Mouse (Mus musculus) embryonic fibroblast, embryonic 13.5 days (primary cell): ENCODE data around the gene Shc1. TPM values are rescaled to one million over a fixed set of nuclear protein-coding genes. Genes with fewer than 3 reads are reported as not detected.
"Not testable (repeated sequence)": the region's sequence is repeated elsewhere in the genome, so short reads cannot be mapped to it uniquely, and the experiment has no call there.

Source experiments
- H3K27ac ChIP-seq: 2 replicates; pipeline ENCODE4 v1.5.1; 2012; ENCODE audit warnings: low read length, control low read depth, inconsistent platforms; ENCODE audit not compliant: insufficient read depth
- H3K4me1 ChIP-seq: 2 replicates; pipeline ENCODE4 v1.6.1; 2011; ENCODE audit warnings: low read length; ENCODE audit not compliant: control insufficient read depth, insufficient read depth
- H3K4me3 ChIP-seq: 2 replicates; pipeline ENCODE4 v1.5.1; 2011; ENCODE audit warnings: mild to moderate bottlenecking, control low read depth, low read length; ENCODE audit not compliant: insufficient read depth
- CTCF ChIP-seq: IDR thresholded peaks from 2 replicates; pipeline ENCODE4 v1.5.1; 2011; ENCODE audit warnings: mild to moderate bottlenecking, control low read depth, low read length, moderate library complexity, borderline replicate concordance; ENCODE audit not compliant: insufficient read depth
- POLR2A ChIP-seq: IDR thresholded peaks from 2 replicates; pipeline ENCODE4 v1.6.1; 2011; ENCODE audit warnings: low read depth, mild to moderate bottlenecking, control low read depth, low read length, moderate library complexity
- polyA plus RNA-seq: library from polyadenylated mRNA; stranded (reverse); fragments of >200 nt; gene quantifications from 2 replicates; pipeline ENCODE4 v1.2.4, GENCODE M21; 2011; ENCODE audit warnings: low read depth; ENCODE audit not compliant: missing spikeins, insufficient read length

Shc1 gene
- polyA plus RNA-seq, 1 experiment = 224 TPM

GRCm38 (mm10) chr3:89425141-89425525 lies 6.9 kb downstream of the Shc1 start:
- H3K4me1 ChIP-seq = 0 out of 2 replicates have a peak, but pooled peaks cover 4% of the 10 kb centered on the region
- H3K27ac ChIP-seq = no peak overlapping the region
- no peak overlapping the region for H3K4me3 ChIP-seq
- TF ChIP-seq POLR2A (no peak), CTCF (no peak)

DNA sequence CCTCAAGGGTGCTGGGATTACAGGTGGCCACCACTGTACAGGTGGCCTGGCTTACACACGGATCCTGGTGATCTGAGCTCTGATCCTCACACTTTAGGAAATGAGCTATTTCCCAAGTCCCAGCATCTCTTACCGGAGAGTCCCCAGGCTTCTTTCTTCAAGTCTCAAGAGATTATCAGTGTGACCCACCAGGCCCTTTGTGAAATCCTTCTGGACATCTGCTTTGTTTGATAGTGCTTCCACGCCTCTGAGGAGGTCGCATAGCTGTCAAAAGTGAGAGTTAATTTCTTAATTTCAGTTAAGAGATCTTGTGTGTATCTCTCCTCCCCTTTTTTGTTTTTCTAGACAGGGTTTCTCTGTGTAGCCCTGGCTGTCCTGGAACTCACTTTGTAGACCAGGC lies 7.6 kb downstream of the Shc1 start:
- H3K4me1 ChIP-seq = 0 out of 2 replicates have a peak, but pooled peaks cover under 1% of the 10 kb centered on the region
- TF ChIP-seq CTCF (no peak), POLR2A (no peak)
- H3K27ac ChIP-seq = no peak overlapping the region
- H3K4me3 ChIP-seq = no peak overlapping the region

- H3K4me3 ChIP-seq, H3K27ac ChIP-seq, H3K4me1 ChIP-seq: not testable (repeated sequence)
Measured at GRCm38 (mm10) chr3:89429021-89429420, 10.8 kb downstream of the Shc1 start.

DNA sequence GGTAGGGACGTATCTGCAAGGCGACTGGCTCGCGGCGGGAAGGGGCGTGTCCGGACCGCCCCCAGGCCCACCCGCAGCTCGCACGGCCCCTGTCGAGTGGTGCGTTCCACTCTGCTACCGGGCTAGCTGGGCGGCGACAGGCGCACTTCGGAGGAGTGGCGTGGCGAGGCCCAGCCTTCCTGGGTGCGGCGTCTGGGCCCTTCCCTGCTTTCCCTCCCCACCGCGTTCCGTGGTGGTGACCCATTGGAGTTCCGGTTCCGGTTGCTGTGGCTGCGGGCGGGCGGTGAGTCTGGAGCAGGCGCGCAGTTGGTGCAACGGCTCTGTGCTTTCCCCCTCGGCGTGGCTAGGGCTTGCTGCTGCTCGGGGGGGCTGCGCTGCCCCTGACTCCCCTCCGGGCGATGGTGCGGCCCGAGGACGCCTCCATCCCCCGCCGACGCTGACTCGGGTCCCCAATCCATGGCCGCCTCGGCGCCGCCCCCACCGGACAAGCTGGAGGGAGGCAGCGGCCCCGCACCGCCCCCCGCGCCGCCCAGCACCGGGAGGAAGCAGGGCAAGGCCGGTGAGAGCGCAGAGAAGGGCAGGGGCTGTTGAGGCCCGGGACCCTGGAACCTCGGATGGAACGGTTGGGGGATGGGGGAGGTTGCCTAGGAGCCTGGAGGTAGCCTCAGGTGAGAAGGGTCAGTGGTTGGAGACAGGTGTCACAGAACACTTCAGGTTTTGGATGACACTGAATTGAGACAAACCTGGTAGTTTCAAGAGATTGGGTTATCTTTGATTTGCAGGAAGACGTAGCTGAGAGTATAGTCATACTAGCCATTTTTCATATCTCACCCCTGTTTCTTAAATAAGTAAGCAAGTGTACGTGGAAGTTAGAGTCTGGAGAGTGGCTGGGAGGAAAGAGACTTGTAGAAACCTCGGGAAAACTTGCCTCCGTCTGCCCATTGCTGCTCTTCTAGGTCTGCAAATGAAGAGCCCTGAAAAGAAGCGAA lies 12.2 kb downstream of the Shc1 start, which contains the start of gene Pygo2:
Pygo2 (plus strand) TSS at position 44 of the 989 bp plus-strand sequence.
- peak within 1 kb of the TSS; percentile 78 for H3K27ac ChIP-seq
- H3K4me1 ChIP-seq = no peaks in the 10 kb centered on the region
- peak within 1 kb of the TSS; percentile 99 for H3K4me3 ChIP-seq
- TF ChIP-seq POLR2A (peak; percentile 68), CTCF (no peak)

DNA sequence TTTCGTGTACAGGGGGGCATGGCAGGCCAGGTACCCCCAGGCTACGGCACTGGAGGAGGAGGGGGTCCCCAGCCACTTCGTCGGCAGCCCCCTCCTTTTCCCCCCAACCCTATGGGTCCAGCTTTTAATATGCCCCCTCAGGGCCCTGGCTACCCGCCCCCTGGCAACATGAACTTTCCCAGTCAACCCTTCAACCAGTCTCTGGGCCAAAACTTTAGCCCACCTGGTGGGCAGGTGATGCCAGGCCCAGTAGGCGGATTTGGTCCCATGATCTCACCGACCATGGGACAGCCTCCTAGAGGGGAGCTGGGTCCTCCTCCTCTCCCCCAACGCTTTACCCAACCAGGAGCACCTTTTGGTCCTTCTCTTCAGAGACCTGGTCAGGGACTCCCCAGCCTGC lies 14.4 kb downstream of the Shc1 start:
- Histone ChIP-seq H3K4me3 (no peak overlapping the region), H3K4me1 (no peaks in the 10 kb centered on the region), H3K27ac (no peak overlapping the region)
- TF ChIP-seq CTCF = no peak
- TF ChIP-seq POLR2A = no peak

DNA sequence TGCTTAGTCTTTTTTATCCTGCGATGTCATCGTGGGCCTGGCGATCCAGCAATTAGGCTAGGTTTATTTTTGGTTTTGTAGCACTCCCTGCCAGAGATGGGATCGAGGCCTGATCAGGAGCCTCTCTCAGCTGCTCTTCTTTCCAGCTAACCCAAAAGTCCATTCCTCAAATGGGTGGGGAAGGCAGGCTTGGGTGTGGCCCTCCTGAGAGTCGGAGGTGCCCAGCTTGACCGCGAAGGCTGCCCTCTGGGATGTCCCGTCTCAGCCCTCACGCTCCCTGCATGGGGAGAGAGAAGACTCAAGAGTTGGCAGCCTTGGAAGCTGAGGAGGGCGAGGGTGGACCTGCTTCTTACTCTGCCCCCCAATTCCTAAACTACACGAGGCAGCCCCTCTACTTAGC lies 16.3 kb downstream of the Shc1 start:
- no peak overlapping the region for H3K27ac ChIP-seq
- no peaks in the 10 kb centered on the region for H3K4me1 ChIP-seq
- H3K4me3 ChIP-seq = no peak overlapping the region
- no peak for TF ChIP-seq POLR2A
- no peak for TF ChIP-seq CTCF

- Histone ChIP-seq H3K27ac (no peak overlapping the region), H3K4me1 (no peaks in the 10 kb centered on the region), H3K4me3 (no peak overlapping the region)
- no peak for TF ChIP-seq CTCF
Measured at GRCm38 (mm10) chr3:89435041-89435440, 16.8 kb downstream of the Shc1 start.

GRCm38 (mm10) chr3:89436176-89437113 lies 18.2 kb downstream of the Shc1 start, which contains the start of gene Pbxip1:
Pbxip1 (plus strand) TSS chr3:89436706.
- H3K4me1 ChIP-seq = no peaks in the 10 kb centered on the region
- peak; percentile 91 for TF ChIP-seq POLR2A
- no peak for TF ChIP-seq CTCF
- peak within 1 kb of the TSS; percentile 62 for H3K4me3 ChIP-seq
- peak within 1 kb of the TSS; percentile 33 for H3K27ac ChIP-seq

DNA sequence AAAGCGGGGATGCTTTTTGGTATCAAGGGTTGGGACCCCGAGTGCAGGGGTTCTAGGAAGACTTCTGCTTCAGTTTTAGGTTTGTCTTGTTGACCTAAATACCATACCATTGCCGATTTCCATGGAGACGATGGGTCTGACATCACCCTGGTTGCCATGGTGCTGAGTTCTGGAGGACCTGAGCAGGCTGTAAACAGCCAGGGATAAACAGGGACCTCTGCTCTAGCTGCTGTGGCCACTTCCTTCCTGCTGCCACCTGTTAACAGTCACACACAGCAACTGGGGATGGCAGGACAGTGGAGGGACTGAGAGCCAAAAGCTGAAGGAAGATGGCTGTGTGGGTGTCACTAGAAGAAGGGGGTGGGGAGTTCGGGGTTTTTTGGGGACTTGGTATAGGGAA lies 19.0 kb downstream of the Shc1 start:
- peak overlapping the region; percentile 33; the same call in 1 of the 2 replicates for H3K27ac ChIP-seq
- no peak for TF ChIP-seq POLR2A
- no peak for TF ChIP-seq CTCF

More for the DNA sequence above, 19.0 kb downstream of the Shc1 start:
- Histone ChIP-seq H3K4me1 (no peaks in the 10 kb centered on the region), H3K4me3 (peak overlapping the region; percentile 62)
